Mouse (Mus musculus): ENCODE results near the gene Parva. TPM values are rescaled to one million over a fixed set of nuclear protein-coding genes. Genes with fewer than 3 reads are reported as not detected.

The Parva gene
- polyA plus RNA-seq, 1 experiment: 78.3 TPM

- no peak for TF ChIP-seq CTCF (conservative IDR thresholded peaks at IDR 0.05; ENCODE audit: insufficient read depth, insufficient read length, low read depth, low read length)
- TF ChIP-seq POLR2A (IDR thresholded peaks at IDR 0.05; ENCODE audit: low read depth, low read length): no peak
- DNase-seq: peak; percentile 69
- no peak overlapping the region for H3K27ac ChIP-seq (ENCODE audit: insufficient read depth, low read depth, low read length)
Measured at GRCm38 (mm10) chr7:112528582-112529360, 101.5 kb downstream of the Parva start.

GRCm38 (mm10) chr7:112530924-112531323, 103.6 kb downstream of the Parva start:
- no peak overlapping the region for H3K27ac ChIP-seq (ENCODE audit: insufficient read depth, low read depth, low read length)
- WGBS: 58% methylated on average over 5 of the region's 5 CpGs
- TF ChIP-seq POLR2A (IDR thresholded peaks at IDR 0.05; ENCODE audit: low read depth, low read length) (no peak), CTCF (conservative IDR thresholded peaks at IDR 0.05; ENCODE audit: insufficient read depth, insufficient read length, low read depth, low read length) (no peak)
- H3K4me3 ChIP-seq (ENCODE audit: insufficient read depth, low read depth, low read length): no peak overlapping the region
- no peaks in the 10 kb centered on the region for H3K27me3 ChIP-seq (replicated peaks; ENCODE audit: control insufficient read depth, insufficient read depth, low read length)
- peak; percentile 14 for DNase-seq
- no peaks in the 10 kb centered on the region for H3K36me3 ChIP-seq (ENCODE audit: control insufficient read depth, insufficient read depth, low read length)
- peaks cover 8% of the 10 kb centered on the region; the same call in 1 of the 2 replicates for H3K4me1 ChIP-seq (ENCODE audit: control insufficient read depth, insufficient read depth, low read length)

More at GRCm38 (mm10) chr7:112528582-112529360, 101.5 kb downstream of the Parva start:
- 40% methylated on average over 6 of the region's 6 CpGs for WGBS
- Histone ChIP-seq H3K4me1 (ENCODE audit: control insufficient read depth, insufficient read depth, low read length) (peaks cover 8% of the 10 kb centered on the region; the same call in 1 of the 2 replicates), H3K4me3 (ENCODE audit: insufficient read depth, low read depth, low read length) (no peak overlapping the region), H3K36me3 (ENCODE audit: control insufficient read depth, insufficient read depth, low read length) (no peaks in the 10 kb centered on the region), H3K27me3 (replicated peaks; ENCODE audit: control insufficient read depth, insufficient read depth, low read length) (no peaks in the 10 kb centered on the region)

- WGBS: 78% methylated on average over 3 of the region's 3 CpGs
- no peaks in the 10 kb centered on the region for H3K4me1 ChIP-seq (ENCODE audit: control insufficient read depth, insufficient read depth, low read length)
- no peaks in the 10 kb centered on the region for H3K27me3 ChIP-seq (replicated peaks; ENCODE audit: control insufficient read depth, insufficient read depth, low read length)
- no peak overlapping the region for H3K27ac ChIP-seq (ENCODE audit: insufficient read depth, low read depth, low read length)
- H3K4me3 ChIP-seq (ENCODE audit: insufficient read depth, low read depth, low read length): no peak overlapping the region
- DNase-seq: no peak
- H3K36me3 ChIP-seq (ENCODE audit: control insufficient read depth, insufficient read depth, low read length): no peaks in the 10 kb centered on the region
- no peak for TF ChIP-seq CTCF (conservative IDR thresholded peaks at IDR 0.05; ENCODE audit: insufficient read depth, insufficient read length, low read depth, low read length)
- TF ChIP-seq POLR2A (IDR thresholded peaks at IDR 0.05; ENCODE audit: low read depth, low read length): no peak
Measured at GRCm38 (mm10) chr7:112534148-112534547, 106.8 kb downstream of the Parva start.

GRCm38 (mm10) chr7:112535408-112535921, 108.2 kb downstream of the Parva start:
- TF ChIP-seq CTCF (conservative IDR thresholded peaks at IDR 0.05; ENCODE audit: insufficient read depth, insufficient read length, low read depth, low read length) (no peak), POLR2A (IDR thresholded peaks at IDR 0.05; ENCODE audit: low read depth, low read length) (no peak)
- Histone ChIP-seq H3K27me3 (replicated peaks; ENCODE audit: control insufficient read depth, insufficient read depth, low read length) (no peaks in the 10 kb centered on the region), H3K27ac (ENCODE audit: insufficient read depth, low read depth, low read length) (no peak overlapping the region), H3K4me3 (ENCODE audit: insufficient read depth, low read depth, low read length) (no peak overlapping the region), H3K4me1 (ENCODE audit: control insufficient read depth, insufficient read depth, low read length) (no peaks in the 10 kb centered on the region), H3K36me3 (ENCODE audit: control insufficient read depth, insufficient read depth, low read length) (no peaks in the 10 kb centered on the region)
- no peak for DNase-seq
- 68% methylated on average over 16 of the region's 16 CpGs for WGBS

GRCm38 (mm10) chr7:112549136-112549535, 121.8 kb downstream of the Parva start:
- no peak for DNase-seq
- 82% methylated on average over 3 of the region's 3 CpGs for WGBS
- H3K4me1 ChIP-seq (ENCODE audit: control insufficient read depth, insufficient read depth, low read length): no peaks in the 10 kb centered on the region
- no peak overlapping the region for H3K27ac ChIP-seq (ENCODE audit: insufficient read depth, low read depth, low read length)
- no peak overlapping the region for H3K4me3 ChIP-seq (ENCODE audit: insufficient read depth, low read depth, low read length)
- TF ChIP-seq POLR2A (IDR thresholded peaks at IDR 0.05; ENCODE audit: low read depth, low read length) (no peak), CTCF (conservative IDR thresholded peaks at IDR 0.05; ENCODE audit: insufficient read depth, insufficient read length, low read depth, low read length) (no peak)
- H3K36me3 ChIP-seq (ENCODE audit: control insufficient read depth, insufficient read depth, low read length): no peaks in the 10 kb centered on the region
- H3K27me3 ChIP-seq (replicated peaks; ENCODE audit: control insufficient read depth, insufficient read depth, low read length): no peaks in the 10 kb centered on the region

GRCm38 (mm10) chr7:112561504-112561903, 134.2 kb downstream of the Parva start:
- 91% methylated on average over 3 of the region's 3 CpGs for WGBS
- Histone ChIP-seq H3K4me1 (ENCODE audit: control insufficient read depth, insufficient read depth, low read length) (no peaks in the 10 kb centered on the region), H3K27ac (ENCODE audit: insufficient read depth, low read depth, low read length) (no peak overlapping the region), H3K4me3 (ENCODE audit: insufficient read depth, low read depth, low read length) (no peak overlapping the region), H3K36me3 (ENCODE audit: control insufficient read depth, insufficient read depth, low read length) (peaks cover 1% of the 10 kb centered on the region), H3K27me3 (replicated peaks; ENCODE audit: control insufficient read depth, insufficient read depth, low read length) (no peaks in the 10 kb centered on the region)
- TF ChIP-seq POLR2A (IDR thresholded peaks at IDR 0.05; ENCODE audit: low read depth, low read length): no peak
- no peak for TF ChIP-seq CTCF (conservative IDR thresholded peaks at IDR 0.05; ENCODE audit: insufficient read depth, insufficient read length, low read depth, low read length)
- DNase-seq: no peak

- no peak overlapping the region for H3K27ac ChIP-seq (ENCODE audit: insufficient read depth, low read depth, low read length)
- 96% methylated on average over 4 of the region's 4 CpGs for WGBS
- no peaks in the 10 kb centered on the region for H3K4me1 ChIP-seq (ENCODE audit: control insufficient read depth, insufficient read depth, low read length)
- no peak for TF ChIP-seq CTCF (conservative IDR thresholded peaks at IDR 0.05; ENCODE audit: insufficient read depth, insufficient read length, low read depth, low read length)
- no peak for TF ChIP-seq POLR2A (IDR thresholded peaks at IDR 0.05; ENCODE audit: low read depth, low read length)
- no peak for DNase-seq
- peaks cover 1% of the 10 kb centered on the region; the same call in 1 of the 2 replicates for H3K36me3 ChIP-seq (ENCODE audit: control insufficient read depth, insufficient read depth, low read length)
- H3K4me3 ChIP-seq (ENCODE audit: insufficient read depth, low read depth, low read length): no peak overlapping the region
- H3K27me3 ChIP-seq (replicated peaks; ENCODE audit: control insufficient read depth, insufficient read depth, low read length): no peaks in the 10 kb centered on the region
Measured at GRCm38 (mm10) chr7:112567004-112567403, 139.7 kb downstream of the Parva start.
